Mouse (Mus musculus): ENCODE data around the gene Pms2.

Gene Pms2

GRCm38 (mm10) chr5:143932831-143933230, 23.1 kb downstream of the Pms2 start, which contains the start of gene Rsph10b:
Gene Rsph10b, plus strand, starts transcription at chr5:143933035.
- DNase-seq (ENCODE audit: low read depth): no peak

- no peak for DNase-seq (ENCODE audit: low read depth)
Observed at GRCm38 (mm10) chr5:143933414-143933813, 23.6 kb downstream of the Pms2 start.

GRCm38 (mm10) chr5:143933875-143934274, 24.1 kb downstream of the Pms2 start:
- DNase-seq (ENCODE audit: low read depth): no peak

GRCm38 (mm10) chr5:143936156-143936555, 26.4 kb downstream of the Pms2 start:
- no peak for DNase-seq (ENCODE audit: low read depth)

GRCm38 (mm10) chr5:143941588-143941987, 31.8 kb downstream of the Pms2 start:
- no peak for DNase-seq (ENCODE audit: low read depth)

- no peak for DNase-seq (ENCODE audit: low read depth)
Observed at GRCm38 (mm10) chr5:143943231-143944125, 33.7 kb downstream of the Pms2 start.

GRCm38 (mm10) chr5:143948361-143948760, 38.6 kb downstream of the Pms2 start:
- DNase-seq (ENCODE audit: low read depth): no peak

- DNase-seq (ENCODE audit: low read depth): no peak
Observed at GRCm38 (mm10) chr5:143950016-143950415, 40.3 kb downstream of the Pms2 start.

- no peak for DNase-seq (ENCODE audit: low read depth)
Observed at GRCm38 (mm10) chr5:143957101-143957500, 47.3 kb downstream of the Pms2 start.

GRCm38 (mm10) chr5:143959551-143959950, 49.8 kb downstream of the Pms2 start:
- no peak for DNase-seq (ENCODE audit: low read depth)

GRCm38 (mm10) chr5:143961176-143961575, 51.4 kb downstream of the Pms2 start:
- DNase-seq (ENCODE audit: low read depth): no peak

- DNase-seq (ENCODE audit: low read depth): no peak
Observed at GRCm38 (mm10) chr5:143965586-143966345, 56.0 kb downstream of the Pms2 start.

- DNase-seq (ENCODE audit: low read depth): no peak
Observed at GRCm38 (mm10) chr5:143966671-143967070, 56.9 kb downstream of the Pms2 start.

GRCm38 (mm10) chr5:143972628-143973027, 62.9 kb downstream of the Pms2 start:
- DNase-seq (ENCODE audit: low read depth): no peak

- peak; percentile 82 for DNase-seq (ENCODE audit: low read depth)
Observed at GRCm38 (mm10) chr5:143974931-143975630, 65.3 kb downstream of the Pms2 start.

GRCm38 (mm10) chr5:143975631-143975933, 65.8 kb downstream of the Pms2 start:
- no peak for DNase-seq (ENCODE audit: low read depth)

GRCm38 (mm10) chr5:143976232-143976631, 66.5 kb downstream of the Pms2 start:
- no peak for DNase-seq (ENCODE audit: low read depth)

- peak; percentile 10 for DNase-seq (ENCODE audit: low read depth)
Observed at GRCm38 (mm10) chr5:143976726-143977431, 67.1 kb downstream of the Pms2 start.

GRCm38 (mm10) chr5:143980858-143981257, 71.1 kb downstream of the Pms2 start:
- no peak for DNase-seq (ENCODE audit: low read depth)

GRCm38 (mm10) chr5:143982361-143982760, 72.6 kb downstream of the Pms2 start:
- no peak for DNase-seq (ENCODE audit: low read depth)
